Mouse (Mus musculus) spleen, postnatal 10 days (tissue): Measurements from ENCODE around the gene Nab2.

Experiments used
- DNase-seq, 2 experiments: peaks; one replicate each; pipeline ENCODE4 v3.0.0; 2021 to 2022; ENCODE audit warnings: low spot score in 2 of 2

Gene Nab2

DNA sequence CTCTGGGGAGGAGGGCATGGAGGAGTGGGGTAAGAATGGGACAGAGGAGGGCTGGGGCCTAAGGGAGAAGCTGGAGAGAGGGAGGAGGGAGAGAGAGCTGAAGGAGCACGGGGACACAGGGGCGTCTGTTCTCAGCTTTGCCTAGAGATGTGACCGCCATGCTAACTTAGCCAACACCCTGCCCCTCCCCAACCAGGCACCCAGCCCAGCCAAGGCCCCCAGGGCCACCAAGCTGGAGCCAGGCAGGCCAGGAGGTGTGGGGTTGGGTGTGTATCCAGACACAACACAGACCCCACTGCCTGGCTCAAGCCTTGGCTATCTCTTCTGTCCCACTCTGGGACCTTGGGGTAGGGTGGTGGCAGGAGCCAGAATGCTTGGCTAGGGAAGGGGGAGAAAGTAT is 52.8 kb downstream of the Nab2 start:
- no peak for DNase-seq

DNA sequence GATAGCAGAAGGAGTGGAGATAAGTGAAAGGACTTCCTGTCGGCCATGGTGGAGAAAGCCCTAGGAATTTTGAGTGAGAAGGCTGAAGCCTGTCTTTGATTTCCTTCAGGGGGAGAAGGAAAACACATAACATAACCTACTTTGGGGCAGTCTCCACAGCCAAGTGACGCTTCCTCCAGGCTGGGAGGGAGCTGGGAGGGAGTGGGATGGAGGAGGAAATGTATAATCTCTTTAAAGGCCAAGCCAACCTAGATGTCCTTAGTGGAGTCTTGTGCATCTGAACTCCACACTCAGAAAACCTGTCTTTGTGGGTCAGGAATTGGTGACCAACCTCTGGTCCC is 53.4 kb downstream of the Nab2 start:
- no peak for DNase-seq

DNA sequence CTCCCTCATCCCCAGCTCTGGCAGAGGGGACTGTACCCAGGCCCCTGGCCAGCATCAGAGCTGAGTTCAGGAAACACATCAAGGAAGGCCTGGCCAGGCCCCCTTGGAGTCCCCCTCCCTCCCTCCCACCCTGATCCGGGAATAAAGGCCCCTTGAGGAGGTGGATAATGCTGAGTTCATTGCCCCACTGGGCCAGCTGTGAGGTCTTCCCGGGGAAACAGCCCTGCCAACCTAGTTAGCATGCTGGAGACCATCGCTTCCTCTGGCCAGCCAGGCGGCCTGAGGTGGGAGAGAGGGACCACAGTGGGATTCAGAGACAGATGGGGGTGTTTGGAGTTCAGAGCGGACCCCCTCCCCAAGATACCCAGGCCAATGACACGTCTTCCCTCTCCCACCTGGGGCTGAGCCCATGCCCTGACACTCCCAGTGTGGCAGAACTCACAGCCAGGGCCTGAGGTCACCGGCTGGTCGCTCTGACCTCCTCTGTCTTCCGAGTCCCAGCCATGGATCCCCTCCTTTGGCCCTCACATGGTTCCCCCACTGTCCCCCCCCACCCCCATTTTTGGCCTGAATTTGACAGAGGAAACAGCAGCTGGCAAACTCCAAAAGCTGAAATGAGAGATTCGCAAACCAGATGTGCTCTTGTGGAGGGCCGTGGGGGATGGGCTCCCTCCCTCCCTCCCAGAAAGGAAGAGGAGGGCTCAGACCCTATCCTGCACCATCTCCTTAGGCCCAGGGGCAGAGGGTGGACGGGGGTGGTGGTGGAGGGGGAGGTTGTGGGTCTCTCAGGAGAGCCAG is 53.9 kb downstream of the Nab2 start:
- DNase-seq, result no peak

DNA sequence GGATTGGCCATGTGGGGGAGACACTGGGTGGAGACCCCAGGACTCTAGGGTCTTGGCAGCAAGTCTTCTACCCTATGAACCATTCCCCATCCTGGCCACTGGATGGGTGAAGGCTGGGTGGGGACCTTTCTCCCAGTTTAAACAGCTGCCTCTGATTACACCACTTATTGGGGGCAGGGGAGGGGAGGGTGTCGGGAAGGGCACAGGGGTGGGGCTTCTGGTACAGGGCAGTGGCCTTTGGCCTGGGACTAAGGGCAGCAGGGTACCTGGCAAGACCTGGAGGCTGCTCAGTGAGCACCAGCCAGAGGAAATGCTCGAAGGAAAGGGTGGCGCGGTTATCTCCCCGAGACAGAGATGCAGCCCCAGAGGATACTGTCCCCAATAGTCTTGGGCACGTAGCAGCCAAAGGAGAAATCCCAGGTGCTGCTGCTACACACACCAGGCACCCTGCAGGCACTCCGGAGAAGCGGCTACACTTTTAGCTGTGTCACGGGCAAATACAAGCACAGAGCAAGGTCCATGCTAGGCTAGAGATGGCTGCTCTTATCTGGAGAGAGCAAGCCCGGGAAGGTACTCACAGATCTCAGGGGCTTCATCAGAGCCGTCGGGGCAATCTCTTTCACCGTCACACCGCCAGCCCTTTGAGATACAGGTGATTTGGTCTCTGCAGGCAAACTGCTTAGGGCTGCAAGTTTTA is 56.1 kb downstream of the Nab2 start:
- no peak for DNase-seq
